Mouse (Mus musculus) R1 (cell line): ENCODE measurements around the gene Gm26620.
A peak's percentile ranks its signal among the peaks of the same experiment; 100 is the strongest.

ENCODE experiments used
- DNase-seq: peaks from one replicate; pipeline ENCODE4 v3.0.0-alpha.2; 2018; ENCODE audit warnings: low read depth, low spot score

The Gm26620 gene

GRCm38 (mm10) chr1:170911907-170912660 lies 27.2 kb downstream of the Gm26620 start:
- DNase-seq = no peak

- DNase-seq = no peak
Measured at GRCm38 (mm10) chr1:170912891-170913615, 28.2 kb downstream of the Gm26620 start, which contains the start of gene Fcrlb. Gene Fcrlb (minus strand): TSS chr1:170912941.

- no peak for DNase-seq
Measured at GRCm38 (mm10) chr1:170915657-170916056, 30.8 kb downstream of the Gm26620 start.

GRCm38 (mm10) chr1:170919308-170919707 lies 34.4 kb downstream of the Gm26620 start:
- DNase-seq = no peak

- no peak for DNase-seq
Measured at GRCm38 (mm10) chr1:170924485-170924884, 39.6 kb downstream of the Gm26620 start.

GRCm38 (mm10) chr1:170926941-170927340 lies 42.1 kb downstream of the Gm26620 start:
- DNase-seq = no peak

GRCm38 (mm10) chr1:170927378-170927777 lies 42.5 kb downstream of the Gm26620 start, which contains the start of gene Fcrla:
Gene Fcrla (minus strand): TSS chr1:170927583.
- no peak for DNase-seq

GRCm38 (mm10) chr1:170928467-170928866 lies 43.6 kb downstream of the Gm26620 start:
- DNase-seq = no peak

GRCm38 (mm10) chr1:170929245-170929644 lies 44.4 kb downstream of the Gm26620 start:
- DNase-seq = no peak

GRCm38 (mm10) chr1:170932043-170932442 lies 47.2 kb downstream of the Gm26620 start:
- DNase-seq = no peak

GRCm38 (mm10) chr1:170933386-170933920 lies 48.6 kb downstream of the Gm26620 start:
- DNase-seq = peak; percentile 51

- DNase-seq = no peak
Measured at GRCm38 (mm10) chr1:170933940-170934339, 49.1 kb downstream of the Gm26620 start.

GRCm38 (mm10) chr1:170934383-170934782 lies 49.5 kb downstream of the Gm26620 start:
- no peak for DNase-seq
